Mouse (Mus musculus) granulocyte monocyte progenitor cell, adult 5-6 weeks (primary cell): ENCODE measurements around the gene Chmp3. TPM values are rescaled to one million over a fixed set of nuclear protein-coding genes. Genes with fewer than 3 reads are reported as not detected.

Experiments used
- ATAC-seq: replicated peaks from 2 replicates; pipeline ENCODE4 v1.8.0; 2016; ENCODE audit warnings: mild to moderate bottlenecking, moderate TSS enrichment, inconsistent platforms; ENCODE audit not compliant: poor library complexity, severe bottlenecking
- total RNA-seq, 2 experiments: library from RNA; stranded (forward) in 1 of 2; stranded (reverse) in 1 of 2; fragments of 200-712, 200-1000 nt in 1 of 2; fragments of >200 nt in 1 of 2; fragmentation: Nextera tagmentation in 1 of 2; gene quantifications; 2 replicates each; pipeline ENCODE4 v1.2.3; 2014 to 2017

The Chmp3 gene
- 28.6 and 36.1 TPM in 2 replicates for total RNA-seq (2014; fragmentation: Nextera tagmentation)
- total RNA-seq (2017) = 82.2 and 114 TPM in 2 replicates

- ATAC-seq = peak; percentile 94
Observed at GRCm38 (mm10) chr6:71543686-71544499, at the start of gene Chmp3. Chmp3 (plus strand) TSS chr6:71543797.

GRCm38 (mm10) chr6:71494341-71495020, 49.1 kb upstream of the Chmp3 start:
- peak; percentile 36 for ATAC-seq

- no peak for ATAC-seq
Observed at GRCm38 (mm10) chr6:71500575-71500974, 43.0 kb upstream of the Chmp3 start.

GRCm38 (mm10) chr6:71503001-71503400, 40.6 kb upstream of the Chmp3 start:
- no peak for ATAC-seq

- no peak for ATAC-seq
Observed at GRCm38 (mm10) chr6:71503670-71504069, 39.9 kb upstream of the Chmp3 start.

GRCm38 (mm10) chr6:71504091-71504490, 39.5 kb upstream of the Chmp3 start:
- no peak for ATAC-seq

- ATAC-seq = no peak
Observed at GRCm38 (mm10) chr6:71505671-71506070, 37.9 kb upstream of the Chmp3 start.

GRCm38 (mm10) chr6:71519476-71519875, 24.1 kb upstream of the Chmp3 start:
- ATAC-seq = no peak

GRCm38 (mm10) chr6:71525556-71525955, 18.0 kb upstream of the Chmp3 start:
- no peak for ATAC-seq

- ATAC-seq = no peak
Observed at GRCm38 (mm10) chr6:71527056-71527455, 16.5 kb upstream of the Chmp3 start.

GRCm38 (mm10) chr6:71527826-71528225, 15.8 kb upstream of the Chmp3 start:
- no peak for ATAC-seq

- no peak for ATAC-seq
Observed at GRCm38 (mm10) chr6:71530176-71530575, 13.4 kb upstream of the Chmp3 start.

GRCm38 (mm10) chr6:71537286-71537685, 6.3 kb upstream of the Chmp3 start:
- no peak for ATAC-seq

- ATAC-seq = no peak
Observed at GRCm38 (mm10) chr6:71555507-71555951, 11.9 kb downstream of the Chmp3 start.

GRCm38 (mm10) chr6:71556826-71557225, 13.2 kb downstream of the Chmp3 start:
- ATAC-seq = no peak

GRCm38 (mm10) chr6:71568616-71569015, 25.0 kb downstream of the Chmp3 start:
- no peak for ATAC-seq

GRCm38 (mm10) chr6:71569025-71569424, 25.4 kb downstream of the Chmp3 start:
- no peak for ATAC-seq

GRCm38 (mm10) chr6:71575359-71575758, 31.8 kb downstream of the Chmp3 start:
- no peak for ATAC-seq

GRCm38 (mm10) chr6:71579478-71579877, 35.9 kb downstream of the Chmp3 start:
- ATAC-seq = no peak

GRCm38 (mm10) chr6:71583198-71583597, 39.6 kb downstream of the Chmp3 start:
- ATAC-seq = no peak

GRCm38 (mm10) chr6:71589401-71589800, 45.8 kb downstream of the Chmp3 start:
- ATAC-seq = no peak
